Mouse (Mus musculus): ENCODE data around the gene Hamp2.

The Hamp2 gene

DNA sequence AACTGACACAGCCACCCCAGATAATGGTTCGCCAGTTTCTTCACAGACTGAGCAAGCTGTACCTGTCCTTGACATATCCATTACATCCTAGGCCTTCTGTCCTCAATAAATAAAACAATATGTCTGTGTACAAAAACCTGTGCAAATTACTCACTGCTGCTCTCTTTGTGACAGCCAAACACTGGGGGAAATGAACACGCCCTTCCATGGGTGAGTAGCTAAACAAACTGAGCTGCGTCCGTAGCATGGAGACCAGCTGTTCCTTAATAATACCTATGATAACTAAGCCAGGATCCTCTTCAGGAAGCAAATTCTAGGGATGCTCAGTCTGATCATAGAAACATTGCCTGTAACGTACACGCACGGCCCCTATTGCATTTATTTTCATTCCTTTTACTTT, 35.7 kb downstream of the Hamp2 start:
- no peak for DNase-seq

GRCm38 (mm10) chr7:30887568-30888188, 36.8 kb downstream of the Hamp2 start:
- DNase-seq, result no peak

- DNase-seq, result no peak
Observed at GRCm38 (mm10) chr7:30886852-30887251, 37.6 kb downstream of the Hamp2 start.

DNA sequence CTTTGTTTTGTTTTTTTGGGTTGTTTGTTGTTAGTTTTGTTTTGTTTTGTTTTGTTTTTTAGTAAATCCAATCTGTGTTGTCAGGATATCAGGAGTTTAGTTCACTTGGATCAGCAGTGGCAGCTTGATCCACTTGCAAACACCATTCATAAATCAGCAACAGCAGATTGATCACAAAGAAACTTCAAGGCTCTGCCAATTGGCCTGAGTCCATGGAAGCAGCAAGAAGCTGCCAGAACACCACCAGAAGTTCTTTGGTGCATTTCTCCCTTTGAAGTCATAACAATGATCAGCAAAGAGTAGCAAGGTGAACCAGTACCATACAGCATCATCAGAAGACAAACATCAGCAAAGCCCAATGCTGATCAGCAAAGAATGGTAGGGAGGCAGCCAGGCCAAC, 40.4 kb downstream of the Hamp2 start:
- no peak for DNase-seq

GRCm38 (mm10) chr7:30881367-30881766, 43.1 kb downstream of the Hamp2 start:
- no peak for DNase-seq

DNA sequence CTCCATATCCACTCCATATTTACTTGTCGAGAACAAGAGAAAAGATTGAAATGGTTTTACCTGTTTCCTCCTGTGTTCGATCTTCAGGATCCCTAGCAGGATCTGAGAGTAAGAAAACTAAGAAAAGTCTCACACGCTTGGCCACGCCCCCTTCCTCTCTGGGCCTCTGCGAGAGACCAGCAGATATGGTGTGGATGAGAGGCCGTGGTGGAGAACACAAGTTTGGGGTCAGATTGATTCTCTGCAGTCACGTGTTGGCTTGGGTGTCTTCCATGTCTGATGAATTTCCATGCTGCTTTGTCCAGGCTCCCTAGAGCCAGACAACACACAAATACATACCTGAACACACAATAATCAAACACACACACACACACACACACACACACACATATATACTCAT, 44.3 kb downstream of the Hamp2 start, which contains the start of gene Cd22:
TSS of gene Cd22 (minus strand) at position 167 of the 400 bp plus-strand sequence.
- no peak for DNase-seq

DNA sequence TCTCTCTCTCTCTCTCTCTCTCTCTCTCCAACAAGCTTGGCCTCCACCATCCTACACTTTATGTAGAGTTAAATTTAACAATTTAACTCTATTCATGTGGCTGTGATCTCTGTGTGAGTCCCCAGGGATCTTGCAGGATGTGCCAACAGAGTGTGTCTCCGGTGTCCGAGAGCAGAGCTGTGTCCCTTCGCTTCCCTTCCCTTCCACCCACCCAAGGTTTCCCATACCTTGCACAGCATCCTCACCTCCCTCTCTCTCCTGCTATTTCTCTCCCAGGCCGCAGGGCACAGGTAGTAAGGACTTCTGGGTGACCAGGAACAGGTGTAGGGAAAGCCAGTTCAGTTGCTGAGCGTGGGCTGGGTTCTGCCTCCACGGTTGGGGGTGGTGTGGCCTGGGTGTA, 45.5 kb downstream of the Hamp2 start:
- no peak for DNase-seq

GRCm38 (mm10) chr7:30873083-30873482, 51.4 kb downstream of the Hamp2 start:
- peak; percentile 48 for DNase-seq

All from right cerebral cortex, postnatal 25 days (tissue).